Mouse (Mus musculus) R1 (cell line): ENCODE measurements around the gene Stip1.
"Not testable (repeated sequence)": the region's sequence is repeated elsewhere in the genome, so short reads cannot be mapped to it uniquely, and the experiment has no call there.

Source experiments
- DNase-seq: peaks from one replicate; pipeline ENCODE4 v3.0.0-alpha.2; 2018; ENCODE audit warnings: low read depth, low spot score

Stip1 gene

GRCm38 (mm10) chr19:7017541-7018457 lies 22.0 kb downstream of the Stip1 start:
- no peak for DNase-seq

GRCm38 (mm10) chr19:7014481-7015135 lies 25.2 kb downstream of the Stip1 start:
- no peak for DNase-seq

GRCm38 (mm10) chr19:7013984-7014383 lies 25.8 kb downstream of the Stip1 start:
- no peak for DNase-seq

DNA sequence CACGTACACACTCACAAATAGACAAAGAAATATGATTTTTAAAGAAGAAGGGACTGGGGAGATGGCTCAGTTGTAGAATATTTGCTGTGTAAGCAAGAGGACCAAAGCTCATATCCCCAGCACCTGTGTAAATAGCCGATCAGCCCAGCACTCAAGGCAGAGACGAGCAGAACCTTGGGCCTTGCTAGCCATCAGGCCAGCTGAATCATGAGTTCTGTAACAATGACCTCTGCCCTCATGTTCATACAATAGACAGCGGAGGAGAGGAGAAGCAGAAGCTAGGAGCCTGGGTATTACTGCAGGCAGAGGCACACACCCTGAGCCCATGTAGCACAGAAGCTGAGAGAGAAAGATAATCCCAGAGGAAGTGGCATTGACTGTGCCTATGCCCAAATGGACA lies 27.3 kb downstream of the Stip1 start:
- DNase-seq = no peak

DNA sequence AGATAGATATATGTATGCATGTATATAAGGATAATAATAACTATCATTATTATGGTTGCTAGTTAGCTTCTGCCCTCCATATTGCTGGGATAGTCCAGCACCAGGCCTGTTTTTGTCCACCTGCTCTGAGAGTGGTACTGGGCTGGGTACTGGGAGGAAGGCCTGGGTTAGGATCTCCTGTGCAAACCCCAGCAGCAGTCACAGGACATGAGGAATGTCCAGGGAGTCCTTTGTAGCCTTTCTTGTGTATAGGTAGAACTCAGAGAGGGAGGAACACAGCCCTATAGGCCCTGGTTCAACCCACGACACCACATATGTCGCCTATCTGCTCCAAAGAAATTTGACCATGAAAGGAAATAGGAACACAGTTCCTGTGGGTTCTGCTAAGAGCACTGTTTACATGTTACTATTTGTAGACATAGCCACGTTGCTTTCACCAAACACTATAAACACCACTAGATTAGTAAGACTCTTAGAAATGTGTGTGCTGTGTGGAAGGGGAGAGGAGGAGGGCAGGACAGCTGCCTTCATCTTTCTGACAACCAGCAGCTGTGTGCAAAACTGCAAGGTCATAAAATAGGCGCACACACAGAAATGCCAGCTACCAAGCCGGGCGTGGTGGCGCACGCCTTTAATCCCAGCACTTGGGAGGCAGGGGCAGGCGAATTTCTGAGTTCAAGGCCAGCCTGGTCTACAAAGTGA lies 32.7 kb downstream of the Stip1 start:
- DNase-seq = no peak

- peak; percentile 85 for DNase-seq
These were observed 40.3 kb downstream of the Stip1 start for GRCm38 (mm10) chr19:6999360-7000063.

- DNase-seq = no peak
These were observed 42.0 kb downstream of the Stip1 start for GRCm38 (mm10) chr19:6997721-6998290.

DNA sequence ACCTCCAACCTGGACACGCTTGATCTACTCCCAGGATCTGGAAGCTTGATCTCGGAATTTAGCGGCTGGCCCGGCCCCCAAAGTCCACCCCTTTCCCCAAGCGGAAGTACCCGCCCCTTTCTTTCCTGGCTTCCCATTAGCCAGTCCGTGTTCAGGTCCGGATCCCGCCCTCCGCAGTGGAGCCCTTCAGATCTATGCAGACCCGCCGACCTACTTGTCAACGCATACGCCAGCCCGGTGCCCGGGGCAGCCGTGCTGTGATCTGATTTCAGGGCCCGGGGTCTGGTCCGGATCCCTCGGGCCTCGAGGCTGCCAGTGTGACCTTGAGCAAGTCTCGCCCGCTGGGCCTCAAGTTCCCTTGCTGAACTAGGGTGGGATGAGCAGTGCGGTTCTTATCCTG lies 43.8 kb downstream of the Stip1 start, which contains the start of the genes Nudt22 and Trpt1:
Gene Nudt22, minus strand, starts transcription at position 112 of the 400 bp plus-strand sequence.
Gene Trpt1, plus strand, starts transcription at position 126 of the 400 bp plus-strand sequence.
- DNase-seq = peak; percentile 96

- no peak for DNase-seq
These were observed 44.3 kb downstream of the Stip1 start for GRCm38 (mm10) chr19:6995255-6995991.

DNA sequence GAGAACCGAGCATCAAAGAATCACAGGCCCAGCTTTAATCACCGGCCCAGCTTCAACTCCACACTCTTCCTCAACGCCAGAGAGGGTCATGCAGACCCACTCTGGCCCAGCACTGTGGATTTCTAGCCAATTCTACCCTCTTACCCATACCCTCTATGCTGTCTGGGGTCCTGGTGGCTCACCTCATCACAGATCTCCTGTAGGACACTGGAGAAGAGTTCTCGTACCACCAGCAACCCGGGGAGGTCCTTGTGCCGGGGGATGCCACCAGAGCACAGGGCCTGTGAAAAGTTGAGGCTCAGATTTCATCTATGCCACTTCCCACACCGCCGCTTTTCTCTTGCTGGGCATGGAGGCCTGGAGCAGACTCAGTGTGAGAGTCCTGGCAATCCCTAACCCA lies 45.3 kb downstream of the Stip1 start:
- no peak for DNase-seq

- no peak for DNase-seq
These were observed 45.8 kb downstream of the Stip1 start for GRCm38 (mm10) chr19:6994002-6994401.

DNA sequence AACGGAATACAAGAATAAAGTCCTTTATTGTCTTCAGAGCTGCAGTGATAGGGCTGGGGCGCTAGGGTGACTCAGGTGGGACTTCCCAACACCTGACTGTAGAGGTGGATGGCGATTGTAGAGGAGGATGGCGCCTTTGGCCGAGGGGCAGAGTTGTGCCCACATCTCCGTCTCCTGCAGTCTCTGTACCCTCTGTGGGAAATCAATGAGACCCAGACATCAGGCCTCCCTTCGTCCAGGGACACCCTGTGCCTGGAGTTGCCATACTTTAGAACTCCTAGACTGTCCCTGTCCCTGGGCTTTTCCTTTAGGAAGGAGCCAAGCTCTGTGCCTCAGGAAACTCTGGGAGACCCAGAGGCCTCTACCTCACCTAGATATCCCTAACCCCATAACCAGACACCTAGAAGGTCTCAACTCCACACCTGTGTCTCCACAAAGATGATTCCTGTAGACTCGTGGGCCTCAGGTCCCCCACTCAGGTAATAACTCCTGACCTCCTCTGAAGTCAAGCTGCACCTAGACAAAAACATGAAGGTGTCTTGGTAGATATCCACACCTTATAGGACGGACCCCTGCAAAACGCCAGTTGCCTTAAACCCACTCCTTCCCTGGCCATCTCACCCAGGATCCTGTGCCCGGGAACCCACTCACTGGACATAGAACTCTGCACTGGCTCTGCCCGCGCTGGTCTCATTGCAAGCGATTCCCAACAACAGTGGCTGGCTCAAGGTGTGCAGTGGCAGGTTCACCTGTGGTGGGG lies 46.6 kb downstream of the Stip1 start:
- DNase-seq = no peak

- DNase-seq = peak; percentile 99
These were observed 47.5 kb downstream of the Stip1 start, which contains the start of gene Dnajc4 for GRCm38 (mm10) chr19:6992011-6992858. Gene Dnajc4 (minus strand): TSS chr19:6992572.

GRCm38 (mm10) chr19:6991166-6991565 lies 48.6 kb downstream of the Stip1 start:
- DNase-seq = not testable (repeated sequence)

- DNase-seq = no peak
These were observed 49.1 kb downstream of the Stip1 start for GRCm38 (mm10) chr19:6990712-6991111.

DNA sequence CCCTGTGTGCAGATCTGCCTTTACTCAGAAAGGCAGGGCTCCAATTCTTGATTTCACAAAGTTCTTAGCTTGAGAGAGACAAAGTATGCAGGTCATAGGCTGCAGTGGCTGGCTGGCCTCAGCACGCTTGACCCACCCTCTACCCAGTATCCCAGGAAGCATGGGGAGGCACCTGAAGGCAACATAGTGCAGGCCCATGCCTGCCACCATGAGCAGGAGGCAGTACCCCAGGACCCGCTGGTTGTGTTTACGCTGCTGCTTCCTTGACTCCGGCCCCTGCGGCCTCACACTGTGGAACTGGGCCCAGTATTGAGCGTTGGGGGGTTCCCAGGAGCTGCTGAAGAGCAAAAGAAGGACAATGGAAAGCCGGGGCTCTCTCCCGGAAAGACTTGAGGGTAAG lies 50.5 kb downstream of the Stip1 start:
- DNase-seq = no peak

GRCm38 (mm10) chr19:6987904-6988285 lies 51.9 kb downstream of the Stip1 start:
- peak; percentile 53 for DNase-seq

- DNase-seq = peak; percentile 45
These were observed 52.5 kb downstream of the Stip1 start, which contains the start of gene Vegfb for GRCm38 (mm10) chr19:6987061-6987903. Gene Vegfb (minus strand): TSS chr19:6987651.
